Mouse (Mus musculus) E14TG2a.4 (cell line): ENCODE data around the gene Pcyox1.
A peak's percentile ranks its signal among the peaks of the same experiment; 100 is the strongest.
"Not testable (repeated sequence)": the region's sequence is repeated elsewhere in the genome, so short reads cannot be mapped to it uniquely, and the experiment has no call there.

Experiments used
- H3K27me3 ChIP-seq: 2 replicates; pipeline ENCODE4 v1.6.1; 2014; ENCODE audit warnings: low read length, control low read depth; ENCODE audit not compliant: insufficient read depth
- H3K36me3 ChIP-seq: 2 replicates; pipeline ENCODE4 v1.6.1; 2014; ENCODE audit warnings: low read length, control low read depth; ENCODE audit not compliant: insufficient read depth
- H3K4me1 ChIP-seq: replicated peaks from 2 replicates; pipeline ENCODE4 v1.6.1; 2014; ENCODE audit warnings: low read depth, low read length, control low read depth
- H3K4me3 ChIP-seq: replicated peaks from 2 replicates; pipeline ENCODE4 v1.5.1; 2014; ENCODE audit warnings: mild to moderate bottlenecking, low read length
- H3K9me3 ChIP-seq: 2 replicates; pipeline ENCODE4 v1.6.1; 2014; ENCODE audit warnings: low read length, control low read depth
- CTCF ChIP-seq: conservative IDR thresholded peaks from 2 replicates; pipeline ENCODE4 v1.5.1; 2014; ENCODE audit warnings: low read length
- NANOG ChIP-seq: IDR thresholded peaks from 2 replicates; pipeline ENCODE4 v1.6.1; 2014; ENCODE audit warnings: borderline replicate concordance, low read length, mixed read lengths
- POU5F1 ChIP-seq: IDR thresholded peaks from 2 replicates; pipeline ENCODE4 v1.6.1; 2014; ENCODE audit warnings: low read length, borderline replicate concordance

Gene Pcyox1

GRCm38 (mm10) chr6:86393187-86393586, 3.8 kb downstream of the Pcyox1 start:
- no peaks in the 10 kb centered on the region for H3K9me3 ChIP-seq
- peaks cover 36% of the 10 kb centered on the region for H3K4me1 ChIP-seq
- peaks cover 6% of the 10 kb centered on the region for H3K27me3 ChIP-seq
- no peak overlapping the region for H3K4me3 ChIP-seq
- H3K36me3 ChIP-seq: peaks cover 57% of the 10 kb centered on the region
- TF ChIP-seq POU5F1: no peak
- TF ChIP-seq NANOG: no peak
- no peak; the same call in 1 of the 2 replicates for TF ChIP-seq CTCF

GRCm38 (mm10) chr6:86391326-86391725, 5.6 kb downstream of the Pcyox1 start:
- H3K36me3 ChIP-seq: peaks cover 74% of the 10 kb centered on the region
- TF ChIP-seq NANOG: no peak
- TF ChIP-seq POU5F1: no peak
- TF ChIP-seq CTCF: no peak

GRCm38 (mm10) chr6:86388461-86388860, 8.5 kb downstream of the Pcyox1 start:
- Histone ChIP-seq H3K4me1 (peaks cover 13% of the 10 kb centered on the region), H3K36me3 (peaks cover 65% of the 10 kb centered on the region), H3K27me3 (no peaks in the 10 kb centered on the region), H3K9me3 (no peaks in the 10 kb centered on the region), H3K4me3 (no peak overlapping the region; the same call in 1 of the 2 replicates)
- TF ChIP-seq NANOG: no peak
- no peak for TF ChIP-seq POU5F1
- no peak for TF ChIP-seq CTCF

More at GRCm38 (mm10) chr6:86391326-86391725, 5.6 kb downstream of the Pcyox1 start:
- H3K4me3 ChIP-seq: 0 out of 2 replicates have a peak overlapping the region, but pooled peaks have one; percentile 13
- peaks cover 26% of the 10 kb centered on the region for H3K4me1 ChIP-seq
- no peaks in the 10 kb centered on the region for H3K27me3 ChIP-seq
- H3K9me3 ChIP-seq: no peaks in the 10 kb centered on the region

- Histone ChIP-seq H3K9me3 (no peaks in the 10 kb centered on the region), H3K27me3 (no peaks in the 10 kb centered on the region), H3K36me3 (peaks cover 58% of the 10 kb centered on the region), H3K4me3 (no peak overlapping the region), H3K4me1 (peaks cover 13% of the 10 kb centered on the region)
- TF ChIP-seq CTCF: no peak
- TF ChIP-seq NANOG: no peak
- TF ChIP-seq POU5F1: no peak
Measured at GRCm38 (mm10) chr6:86387313-86387712, 9.6 kb downstream of the Pcyox1 start.

GRCm38 (mm10) chr6:86385362-86386104, 11.4 kb downstream of the Pcyox1 start:
- H3K4me1 ChIP-seq: peaks cover 13% of the 10 kb centered on the region
- TF ChIP-seq NANOG: no peak
- no peak for TF ChIP-seq CTCF
- TF ChIP-seq POU5F1: no peak
- no peaks in the 10 kb centered on the region for H3K27me3 ChIP-seq
- H3K4me3 ChIP-seq: no peak overlapping the region
- peaks cover 43% of the 10 kb centered on the region for H3K36me3 ChIP-seq
- H3K9me3 ChIP-seq: no peaks in the 10 kb centered on the region

GRCm38 (mm10) chr6:86384692-86385091, 12.3 kb downstream of the Pcyox1 start:
- H3K9me3 ChIP-seq: no peaks in the 10 kb centered on the region
- peaks cover 40% of the 10 kb centered on the region for H3K36me3 ChIP-seq
- TF ChIP-seq POU5F1: no peak
- peaks cover 13% of the 10 kb centered on the region for H3K4me1 ChIP-seq
- H3K4me3 ChIP-seq: no peak overlapping the region
- no peaks in the 10 kb centered on the region for H3K27me3 ChIP-seq

- H3K4me3 ChIP-seq: no peak overlapping the region
- no peaks in the 10 kb centered on the region for H3K27me3 ChIP-seq
- H3K4me1 ChIP-seq: peaks cover 6% of the 10 kb centered on the region
- H3K9me3 ChIP-seq: no peaks in the 10 kb centered on the region
- H3K36me3 ChIP-seq: peaks cover 40% of the 10 kb centered on the region
- TF ChIP-seq POU5F1 (no peak), CTCF (no peak), NANOG (no peak)
Measured at GRCm38 (mm10) chr6:86383370-86383769, 13.6 kb downstream of the Pcyox1 start.

- peaks cover 40% of the 10 kb centered on the region for H3K36me3 ChIP-seq
- H3K27me3 ChIP-seq: no peaks in the 10 kb centered on the region
- no peak for TF ChIP-seq CTCF
- no peak for TF ChIP-seq NANOG
- no peak for TF ChIP-seq POU5F1
- no peaks in the 10 kb centered on the region for H3K9me3 ChIP-seq
- H3K4me1 ChIP-seq: peaks cover 3% of the 10 kb centered on the region; the same call in 1 of the 2 replicates
- no peak overlapping the region for H3K4me3 ChIP-seq
Measured at GRCm38 (mm10) chr6:86382551-86382950, 14.4 kb downstream of the Pcyox1 start.

- not testable (repeated sequence) for H3K4me3 ChIP-seq, H3K9me3 ChIP-seq, H3K4me1 ChIP-seq, H3K27me3 ChIP-seq
- H3K36me3 ChIP-seq: peaks cover 53% of the 10 kb centered on the region
Measured at GRCm38 (mm10) chr6:86380112-86380511, 16.8 kb downstream of the Pcyox1 start.
